Mouse (Mus musculus): ENCODE measurements around the gene Vps13d. TPM values are rescaled to one million over a fixed set of nuclear protein-coding genes. Genes with fewer than 3 reads are reported as not detected.
"Not testable (repeated sequence)": the region's sequence is repeated elsewhere in the genome, so short reads cannot be mapped to it uniquely, and the experiment has no call there.

Vps13d gene
- polyA plus RNA-seq, 1 experiment from 2014 or later: 14.7 TPM

GRCm38 (mm10) chr4:145178918-145179549, 15.8 kb downstream of the Vps13d start:
- Histone ChIP-seq H3K4me2 (ENCODE audit: low read length) (no peak overlapping the region), H3K9ac (ENCODE audit: low read depth, low read length) (no peak overlapping the region), H3K36me3 (ENCODE audit: insufficient read depth, low read length) (peaks cover 21% of the 10 kb centered on the region), H3K4me1 (replicated peaks; ENCODE audit: insufficient read depth, low read length) (no peaks in the 10 kb centered on the region), H3K27ac (no peak overlapping the region), H3K27me3 (ENCODE audit: insufficient read depth, low read length) (no peaks in the 10 kb centered on the region), H3K9me3 (replicated peaks; ENCODE audit: low read length) (no peaks in the 10 kb centered on the region), H3K4me3 (replicated peaks; ENCODE audit: low read depth, low read length) (no peak overlapping the region)
- no peak for TF ChIP-seq CTCF (IDR thresholded peaks at IDR 0.05; ENCODE audit: low read depth)
- WGBS: 98% methylated on average over 5 of the region's 5 CpGs
- DNase-seq (ENCODE audit: low spot score) (no peak), ATAC-seq (replicated peaks; ENCODE audit: low FRiP score, low read depth) (no peak)

- not testable (repeated sequence) for H3K9ac ChIP-seq (ENCODE audit: low read depth, low read length); H3K4me3 ChIP-seq (replicated peaks; ENCODE audit: low read depth, low read length); H3K27ac ChIP-seq; H3K9me3 ChIP-seq (replicated peaks; ENCODE audit: low read length); H3K27me3 ChIP-seq (ENCODE audit: insufficient read depth, low read length); H3K4me1 ChIP-seq (replicated peaks; ENCODE audit: insufficient read depth, low read length); DNase-seq (ENCODE audit: low spot score); H3K4me2 ChIP-seq (ENCODE audit: low read length)
- H3K36me3 ChIP-seq (ENCODE audit: insufficient read depth, low read length): peaks cover 44% of the 10 kb centered on the region
- peak; percentile 56 for ATAC-seq (replicated peaks; ENCODE audit: low FRiP score, low read depth)
- WGBS: 69% methylated on average over 3 of the region's 3 CpGs
Measured at GRCm38 (mm10) chr4:145165542-145165941, 29.3 kb downstream of the Vps13d start.

GRCm38 (mm10) chr4:145164111-145164510, 30.7 kb downstream of the Vps13d start:
- DNase-seq (ENCODE audit: low spot score) (no peak), ATAC-seq (replicated peaks; ENCODE audit: low FRiP score, low read depth) (no peak)
- Histone ChIP-seq H3K36me3 (ENCODE audit: insufficient read depth, low read length) (peaks cover 32% of the 10 kb centered on the region), H3K4me1 (replicated peaks; ENCODE audit: insufficient read depth, low read length) (no peaks in the 10 kb centered on the region), H3K9ac (ENCODE audit: low read depth, low read length) (no peak overlapping the region), H3K4me3 (replicated peaks; ENCODE audit: low read depth, low read length) (no peak overlapping the region), H3K9me3 (replicated peaks; ENCODE audit: low read length) (no peaks in the 10 kb centered on the region), H3K27ac (no peak overlapping the region), H3K27me3 (ENCODE audit: insufficient read depth, low read length) (no peaks in the 10 kb centered on the region), H3K4me2 (ENCODE audit: low read length) (no peak overlapping the region)
- 96% methylated on average over 4 of the region's 4 CpGs for WGBS
- no peak for TF ChIP-seq CTCF (IDR thresholded peaks at IDR 0.05; ENCODE audit: low read depth)

- Histone ChIP-seq H3K9ac (ENCODE audit: low read depth, low read length) (no peak overlapping the region), H3K9me3 (replicated peaks; ENCODE audit: low read length) (no peaks in the 10 kb centered on the region), H3K36me3 (ENCODE audit: insufficient read depth, low read length) (peaks cover 32% of the 10 kb centered on the region), H3K4me3 (replicated peaks; ENCODE audit: low read depth, low read length) (no peak overlapping the region), H3K27ac (no peak overlapping the region), H3K27me3 (ENCODE audit: insufficient read depth, low read length) (no peaks in the 10 kb centered on the region), H3K4me1 (replicated peaks; ENCODE audit: insufficient read depth, low read length) (no peaks in the 10 kb centered on the region), H3K4me2 (ENCODE audit: low read length) (no peak overlapping the region)
- ATAC-seq (replicated peaks; ENCODE audit: low FRiP score, low read depth) (no peak; the same call in 1 of the 2 replicates), DNase-seq (ENCODE audit: low spot score) (peak; percentile 74)
- peak; percentile 70 for TF ChIP-seq CTCF (IDR thresholded peaks at IDR 0.05; ENCODE audit: low read depth)
- 56% methylated on average over 1 of the region's 1 CpGs for WGBS
Measured at GRCm38 (mm10) chr4:145161243-145161642, 33.6 kb downstream of the Vps13d start.

- 46% methylated on average over 8 of the region's 8 CpGs for WGBS
- peak; percentile 63 for DNase-seq (ENCODE audit: low spot score)
- H3K27me3 ChIP-seq (ENCODE audit: insufficient read depth, low read length): no peaks in the 10 kb centered on the region
- H3K27ac ChIP-seq: no peak overlapping the region
- H3K9ac ChIP-seq (ENCODE audit: low read depth, low read length): no peak overlapping the region
- peak; percentile 68 for ATAC-seq (replicated peaks; ENCODE audit: low FRiP score, low read depth)
- peaks cover 51% of the 10 kb centered on the region for H3K36me3 ChIP-seq (ENCODE audit: insufficient read depth, low read length)
- no peak overlapping the region for H3K4me3 ChIP-seq (replicated peaks; ENCODE audit: low read depth, low read length)
- no peaks in the 10 kb centered on the region for H3K9me3 ChIP-seq (replicated peaks; ENCODE audit: low read length)
- H3K4me2 ChIP-seq (ENCODE audit: low read length): no peak overlapping the region
- no peaks in the 10 kb centered on the region for H3K4me1 ChIP-seq (replicated peaks; ENCODE audit: insufficient read depth, low read length)
- peak; percentile 93 for TF ChIP-seq CTCF (IDR thresholded peaks at IDR 0.05; ENCODE audit: low read depth)
Measured at GRCm38 (mm10) chr4:145155956-145156355, 38.8 kb downstream of the Vps13d start.

GRCm38 (mm10) chr4:145151103-145151486, 43.7 kb downstream of the Vps13d start:
- Histone ChIP-seq H3K9me3 (replicated peaks; ENCODE audit: low read length) (no peaks in the 10 kb centered on the region), H3K36me3 (ENCODE audit: insufficient read depth, low read length) (peaks cover 68% of the 10 kb centered on the region), H3K9ac (ENCODE audit: low read depth, low read length) (no peak overlapping the region), H3K27ac (no peak overlapping the region), H3K4me1 (replicated peaks; ENCODE audit: insufficient read depth, low read length) (no peaks in the 10 kb centered on the region), H3K4me3 (replicated peaks; ENCODE audit: low read depth, low read length) (no peak overlapping the region), H3K27me3 (ENCODE audit: insufficient read depth, low read length) (no peaks in the 10 kb centered on the region), H3K4me2 (ENCODE audit: low read length) (no peak overlapping the region)
- ATAC-seq (replicated peaks; ENCODE audit: low FRiP score, low read depth): no peak
- WGBS: 81% methylated on average over 1 of the region's 1 CpGs
- DNase-seq (ENCODE audit: low spot score): no peak
- TF ChIP-seq CTCF (IDR thresholded peaks at IDR 0.05; ENCODE audit: low read depth): no peak

Data from kidney, postnatal 0 days (tissue).